Mouse (Mus musculus): ENCODE measurements around the gene Triobp. TPM values are rescaled to one million over a fixed set of nuclear protein-coding genes. Genes with fewer than 3 reads are reported as not detected.

The Triobp gene
- polyA plus RNA-seq, 1 experiment: 11.0 TPM

DNA sequence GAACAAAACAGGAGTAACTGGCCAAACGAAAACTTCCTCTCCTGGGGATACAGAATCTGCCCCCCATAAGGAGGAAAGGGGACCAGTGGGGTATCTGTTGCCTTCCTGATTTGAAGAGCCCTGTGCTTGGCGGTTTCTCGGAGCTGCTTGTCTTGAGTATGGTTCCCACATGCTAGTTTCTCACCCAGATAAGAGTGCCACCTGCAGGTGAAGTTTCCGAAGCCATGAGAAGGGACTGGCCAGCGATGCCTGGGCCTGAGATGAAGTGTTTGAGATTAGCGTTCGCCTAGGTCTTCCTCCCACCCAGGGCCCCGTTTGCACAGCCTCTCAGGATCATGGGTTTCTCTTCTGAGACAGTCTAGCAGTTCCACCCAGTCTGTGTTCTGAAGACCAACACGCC lies 35.5 kb upstream of the Triobp start:
- Histone ChIP-seq H3K4me1 (ENCODE audit: control insufficient read depth, insufficient read depth, low read length) (peaks cover 4% of the 10 kb centered on the region; the same call in 1 of the 2 replicates), H3K4me3 (ENCODE audit: insufficient read depth, low read length) (no peak overlapping the region), H3K27ac (ENCODE audit: insufficient read depth, low read length) (no peak overlapping the region)
- TF ChIP-seq POLR2A (IDR thresholded peaks at IDR 0.05; ENCODE audit: extremely low read depth, insufficient read depth, low read length): no peak
- TF ChIP-seq CTCF (IDR thresholded peaks at IDR 0.05; ENCODE audit: extremely low read depth, insufficient read depth, low read length): peak; percentile 46

DNA sequence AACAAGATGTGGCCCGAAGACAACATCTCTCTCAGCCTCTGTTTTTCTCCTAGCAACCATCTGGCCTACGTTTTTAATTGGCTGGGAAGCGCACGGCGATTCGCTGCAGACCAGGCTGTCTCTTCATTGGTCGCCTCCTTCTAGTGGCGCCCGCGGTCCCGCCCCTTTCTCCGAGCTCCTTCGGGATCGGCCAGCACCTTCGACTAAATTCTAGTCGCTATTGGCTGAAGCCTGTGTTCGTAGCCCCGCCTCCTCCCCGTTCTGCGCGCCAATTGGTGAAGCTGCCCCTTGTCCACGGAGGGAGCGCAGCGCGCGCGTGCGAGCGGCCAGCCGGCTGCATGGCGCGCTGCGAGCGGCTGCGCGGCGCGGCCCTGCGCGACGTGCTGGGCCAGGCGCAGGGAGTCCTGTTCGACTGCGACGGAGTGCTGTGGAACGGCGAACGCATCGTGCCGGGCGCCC lies 33.9 kb upstream of the Triobp start, which contains the start of gene Pdxp:
Pdxp (plus strand) TSS at position 288 of the 459 bp plus-strand sequence.
- TF ChIP-seq CTCF (IDR thresholded peaks at IDR 0.05; ENCODE audit: extremely low read depth, insufficient read depth, low read length) (no peak), POLR2A (IDR thresholded peaks at IDR 0.05; ENCODE audit: extremely low read depth, insufficient read depth, low read length) (peak; percentile 72)
- Histone ChIP-seq H3K27ac (ENCODE audit: insufficient read depth, low read length) (peak within 1 kb of the TSS; percentile 76), H3K4me3 (ENCODE audit: insufficient read depth, low read length) (peak within 1 kb of the TSS; percentile 87), H3K4me1 (ENCODE audit: control insufficient read depth, insufficient read depth, low read length) (peaks cover 6% of the 10 kb centered on the region)

DNA sequence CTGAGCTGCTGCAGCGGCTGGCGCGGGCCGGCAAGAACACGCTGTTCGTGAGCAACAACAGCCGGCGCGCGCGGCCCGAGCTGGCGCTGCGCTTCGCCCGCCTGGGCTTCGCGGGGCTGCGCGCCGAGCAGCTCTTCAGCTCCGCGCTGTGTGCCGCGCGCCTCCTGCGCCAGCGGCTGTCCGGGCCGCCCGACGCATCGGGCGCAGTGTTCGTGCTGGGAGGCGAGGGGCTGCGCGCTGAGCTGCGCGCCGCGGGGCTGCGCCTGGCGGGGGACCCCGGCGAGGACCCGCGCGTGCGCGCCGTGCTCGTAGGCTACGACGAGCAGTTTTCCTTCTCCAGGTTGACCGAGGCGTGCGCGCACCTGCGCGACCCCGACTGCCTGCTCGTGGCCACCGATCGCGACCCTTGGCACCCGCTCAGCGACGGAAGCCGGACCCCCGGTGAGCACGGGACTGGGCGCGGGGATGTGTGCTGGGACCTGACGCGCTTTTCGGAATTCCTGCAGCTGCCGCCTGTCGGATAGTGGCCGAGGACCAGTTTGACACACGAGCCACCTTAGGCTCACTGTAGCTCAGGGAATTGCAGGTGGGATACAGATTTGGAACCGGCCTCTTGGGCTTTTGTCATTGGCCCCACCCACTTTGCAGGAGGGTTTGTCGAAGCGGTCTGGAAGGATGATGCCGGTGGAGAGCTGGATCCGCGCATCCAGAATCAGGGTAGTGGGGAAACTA lies 33.3 kb upstream of the Triobp start:
- Histone ChIP-seq H3K27ac (ENCODE audit: insufficient read depth, low read length) (peak overlapping the region; percentile 76), H3K4me3 (ENCODE audit: insufficient read depth, low read length) (peak overlapping the region; percentile 87), H3K4me1 (ENCODE audit: control insufficient read depth, insufficient read depth, low read length) (peaks cover 6% of the 10 kb centered on the region)
- peak; percentile 40; the same call in 1 of the 2 replicates for TF ChIP-seq POLR2A (IDR thresholded peaks at IDR 0.05; ENCODE audit: extremely low read depth, insufficient read depth, low read length)
- TF ChIP-seq CTCF (IDR thresholded peaks at IDR 0.05; ENCODE audit: extremely low read depth, insufficient read depth, low read length): no peak

DNA sequence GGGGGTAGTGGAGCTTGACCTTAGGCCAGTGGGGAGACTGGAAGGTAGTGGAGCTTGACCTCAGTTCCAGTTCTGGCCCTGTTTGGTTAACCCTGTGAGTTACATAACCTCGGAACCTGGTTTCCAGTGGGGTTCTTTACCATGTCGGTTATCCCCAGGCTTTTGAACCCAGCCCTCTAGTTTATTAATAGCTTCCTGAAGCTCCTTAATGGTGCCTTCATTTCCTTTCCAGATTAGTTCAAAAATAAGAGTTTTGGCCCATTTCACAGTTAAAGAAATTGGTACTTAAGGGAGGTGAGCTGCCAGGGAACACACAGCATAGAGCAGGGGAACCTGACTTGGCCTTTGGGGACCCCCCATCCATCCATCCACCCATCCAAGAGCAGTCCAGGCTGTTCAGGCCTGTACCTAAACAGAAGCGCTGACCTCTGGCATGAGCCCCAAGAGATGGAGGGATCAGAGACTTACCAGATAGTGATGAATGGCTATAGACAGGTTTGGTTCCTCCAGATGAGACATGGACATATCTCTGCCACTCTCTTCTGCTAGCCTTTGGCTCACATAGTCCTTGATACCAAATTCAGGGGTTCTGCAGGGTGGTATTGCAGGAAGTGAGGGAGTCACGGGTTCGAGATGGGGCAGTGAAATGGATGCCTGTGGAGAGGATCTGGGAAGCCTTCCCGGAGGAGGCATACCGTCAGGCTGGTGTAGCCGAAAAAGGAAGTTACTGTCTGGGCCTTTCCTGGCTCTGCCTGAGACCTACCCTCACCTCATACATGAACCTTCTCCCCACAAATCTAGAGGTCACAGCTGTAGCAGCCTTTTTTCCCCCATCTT lies 32.5 kb upstream of the Triobp start:
- TF ChIP-seq CTCF (IDR thresholded peaks at IDR 0.05; ENCODE audit: extremely low read depth, insufficient read depth, low read length) (no peak), POLR2A (IDR thresholded peaks at IDR 0.05; ENCODE audit: extremely low read depth, insufficient read depth, low read length) (no peak)
- peak overlapping the region; percentile 87 for H3K4me3 ChIP-seq (ENCODE audit: insufficient read depth, low read length)
- peak overlapping the region; percentile 76 for H3K27ac ChIP-seq (ENCODE audit: insufficient read depth, low read length)
- H3K4me1 ChIP-seq (ENCODE audit: control insufficient read depth, insufficient read depth, low read length): peaks cover 6% of the 10 kb centered on the region

DNA sequence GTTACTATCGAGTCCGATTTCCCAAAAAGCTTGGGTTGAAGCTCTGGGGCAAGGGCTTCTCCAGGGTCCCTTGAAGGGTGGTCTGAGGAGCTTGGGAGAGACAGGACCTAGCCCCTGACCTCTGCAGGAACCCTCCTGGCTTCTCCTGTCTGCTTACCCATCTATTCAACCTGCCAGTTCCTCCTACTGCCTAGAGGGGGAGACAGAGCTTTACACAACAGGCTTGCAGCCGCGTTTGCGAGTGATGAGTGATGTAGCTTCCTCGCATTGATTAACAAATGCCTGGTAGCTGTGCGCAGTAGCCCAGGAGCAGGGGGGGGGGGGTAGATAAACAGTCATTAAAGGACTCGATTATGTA lies 31.9 kb upstream of the Triobp start:
- peaks cover 6% of the 10 kb centered on the region for H3K4me1 ChIP-seq (ENCODE audit: control insufficient read depth, insufficient read depth, low read length)
- H3K4me3 ChIP-seq (ENCODE audit: insufficient read depth, low read length): peak overlapping the region; percentile 87
- TF ChIP-seq POLR2A (IDR thresholded peaks at IDR 0.05; ENCODE audit: extremely low read depth, insufficient read depth, low read length) (no peak), CTCF (IDR thresholded peaks at IDR 0.05; ENCODE audit: extremely low read depth, insufficient read depth, low read length) (peak; percentile 99)
- H3K27ac ChIP-seq (ENCODE audit: insufficient read depth, low read length): 0 out of 2 replicates have a peak overlapping the region, but pooled peaks have one; percentile 76

DNA sequence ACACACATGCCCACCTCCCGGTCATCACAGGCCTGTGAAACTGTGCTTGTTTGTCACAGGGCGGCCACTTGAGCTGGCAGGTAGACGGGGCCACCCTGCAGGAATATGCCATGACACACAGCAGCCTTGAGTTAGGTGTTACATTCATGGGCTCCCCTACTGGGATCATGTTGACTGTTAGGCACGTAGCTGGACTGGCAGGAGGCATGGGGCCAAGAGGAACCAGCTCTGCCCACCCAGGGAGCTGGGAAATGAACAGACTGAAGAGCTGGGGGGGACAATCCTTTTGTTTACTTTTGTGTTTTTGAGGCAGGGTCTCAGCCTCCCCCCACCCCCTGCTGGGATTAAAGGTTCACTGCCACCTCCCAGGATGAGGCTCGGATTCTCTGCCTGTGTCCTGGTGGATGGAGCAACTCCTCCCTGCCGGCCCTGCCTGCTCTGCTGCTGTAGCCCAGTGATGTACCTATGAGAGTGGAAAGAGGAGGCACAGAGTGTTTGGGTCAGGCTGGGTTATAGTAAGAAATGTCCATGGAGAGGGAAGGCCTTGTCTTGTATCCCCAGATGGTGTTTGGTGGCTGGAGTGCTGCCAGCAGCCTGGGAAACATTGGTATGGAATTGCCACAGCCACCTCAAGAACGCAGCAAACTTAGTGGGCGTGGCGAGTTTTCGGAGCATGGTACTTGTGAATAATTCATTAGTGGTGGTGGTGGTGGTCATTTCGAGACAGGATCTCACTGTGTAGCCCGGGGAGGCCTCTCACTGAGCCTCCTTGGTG lies 31.3 kb upstream of the Triobp start:
- Histone ChIP-seq H3K4me3 (ENCODE audit: insufficient read depth, low read length) (peak overlapping the region; percentile 87), H3K4me1 (ENCODE audit: control insufficient read depth, insufficient read depth, low read length) (peaks cover 6% of the 10 kb centered on the region), H3K27ac (ENCODE audit: insufficient read depth, low read length) (no peak overlapping the region)
- TF ChIP-seq POLR2A (IDR thresholded peaks at IDR 0.05; ENCODE audit: extremely low read depth, insufficient read depth, low read length) (no peak), CTCF (IDR thresholded peaks at IDR 0.05; ENCODE audit: extremely low read depth, insufficient read depth, low read length) (no peak)

DNA sequence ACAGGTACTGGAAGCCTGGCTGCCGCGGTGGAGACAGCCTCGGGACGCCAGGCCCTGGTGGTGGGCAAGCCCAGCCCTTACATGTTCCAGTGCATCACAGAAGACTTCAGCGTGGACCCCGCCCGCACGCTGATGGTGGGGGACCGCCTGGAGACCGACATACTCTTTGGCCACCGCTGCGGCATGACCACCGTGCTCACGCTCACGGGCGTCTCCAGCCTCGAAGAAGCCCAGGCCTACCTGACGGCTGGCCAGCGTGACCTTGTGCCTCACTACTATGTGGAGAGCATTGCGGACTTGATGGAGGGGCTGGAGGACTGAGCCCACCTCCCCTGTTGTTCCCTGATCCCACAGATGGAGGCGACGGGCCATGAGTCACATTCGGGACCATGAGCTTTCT lies 29.4 kb upstream of the Triobp start:
- H3K4me1 ChIP-seq (ENCODE audit: control insufficient read depth, insufficient read depth, low read length): peaks cover 6% of the 10 kb centered on the region
- no peak for TF ChIP-seq CTCF (IDR thresholded peaks at IDR 0.05; ENCODE audit: extremely low read depth, insufficient read depth, low read length)
- TF ChIP-seq POLR2A (IDR thresholded peaks at IDR 0.05; ENCODE audit: extremely low read depth, insufficient read depth, low read length): no peak
- no peak overlapping the region for H3K27ac ChIP-seq (ENCODE audit: insufficient read depth, low read length)
- no peak overlapping the region for H3K4me3 ChIP-seq (ENCODE audit: insufficient read depth, low read length)

DNA sequence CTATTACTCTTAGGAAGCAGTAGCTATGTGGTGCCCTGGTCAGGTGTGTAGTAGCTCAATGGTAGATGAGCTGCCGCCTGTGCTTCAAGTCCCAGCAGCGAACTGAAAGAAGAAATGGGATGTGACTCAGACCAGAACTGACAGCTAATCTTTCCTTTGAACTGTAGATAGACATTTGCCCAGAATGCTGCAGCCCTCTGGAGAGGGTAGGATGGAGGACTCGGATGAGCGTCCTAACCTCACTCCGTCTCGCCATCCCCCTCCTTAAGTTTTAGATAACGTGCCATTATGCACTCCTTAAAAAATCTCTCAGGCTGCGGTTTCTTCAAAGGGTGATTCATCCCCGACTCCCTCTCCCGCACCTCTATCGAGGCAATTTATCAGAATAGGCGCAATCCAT lies 27.6 kb upstream of the Triobp start:
- peaks cover 6% of the 10 kb centered on the region for H3K4me1 ChIP-seq (ENCODE audit: control insufficient read depth, insufficient read depth, low read length)
- H3K4me3 ChIP-seq (ENCODE audit: insufficient read depth, low read length): no peak overlapping the region
- no peak overlapping the region for H3K27ac ChIP-seq (ENCODE audit: insufficient read depth, low read length)
- TF ChIP-seq POLR2A (IDR thresholded peaks at IDR 0.05; ENCODE audit: extremely low read depth, insufficient read depth, low read length) (no peak), CTCF (IDR thresholded peaks at IDR 0.05; ENCODE audit: extremely low read depth, insufficient read depth, low read length) (no peak)

DNA sequence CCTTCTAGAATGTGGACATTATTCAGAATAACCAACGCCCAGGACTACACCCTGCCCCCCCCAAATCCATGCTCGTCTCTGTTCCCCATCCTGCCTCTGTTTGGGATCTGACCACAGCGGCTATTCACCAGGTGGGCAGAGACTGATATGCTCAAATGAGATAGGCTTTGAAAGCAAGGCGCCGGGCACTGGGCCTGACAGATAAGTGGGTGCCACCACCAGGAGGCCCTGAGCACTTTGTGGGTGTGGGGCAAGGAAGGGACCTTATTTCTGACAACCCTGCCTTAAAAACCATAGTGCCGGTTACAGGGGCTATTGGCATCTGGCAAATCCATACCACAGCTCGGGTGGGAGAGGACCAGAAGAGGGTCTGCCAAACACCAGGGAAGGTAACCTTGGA lies 24.8 kb upstream of the Triobp start:
- H3K4me3 ChIP-seq (ENCODE audit: insufficient read depth, low read length): no peak overlapping the region
- H3K4me1 ChIP-seq (ENCODE audit: control insufficient read depth, insufficient read depth, low read length): peaks cover under 1% of the 10 kb centered on the region
- H3K27ac ChIP-seq (ENCODE audit: insufficient read depth, low read length): no peak overlapping the region
- no peak for TF ChIP-seq POLR2A (IDR thresholded peaks at IDR 0.05; ENCODE audit: extremely low read depth, insufficient read depth, low read length)
- no peak for TF ChIP-seq CTCF (IDR thresholded peaks at IDR 0.05; ENCODE audit: extremely low read depth, insufficient read depth, low read length)

Measured in cortical plate, adult 2 months (tissue).